Mouse (Mus musculus) brain, adult 2 months (tissue): ENCODE measurements around the gene Qser1.
"Not testable (repeated sequence)": the region's sequence is repeated elsewhere in the genome, so short reads cannot be mapped to it uniquely, and the experiment has no call there.

Source experiments
- DNase-seq: peaks from one replicate; pipeline ENCODE4 v3.0.0; 2011; ENCODE audit warnings: low read depth, low spot score

Qser1 gene

DNA sequence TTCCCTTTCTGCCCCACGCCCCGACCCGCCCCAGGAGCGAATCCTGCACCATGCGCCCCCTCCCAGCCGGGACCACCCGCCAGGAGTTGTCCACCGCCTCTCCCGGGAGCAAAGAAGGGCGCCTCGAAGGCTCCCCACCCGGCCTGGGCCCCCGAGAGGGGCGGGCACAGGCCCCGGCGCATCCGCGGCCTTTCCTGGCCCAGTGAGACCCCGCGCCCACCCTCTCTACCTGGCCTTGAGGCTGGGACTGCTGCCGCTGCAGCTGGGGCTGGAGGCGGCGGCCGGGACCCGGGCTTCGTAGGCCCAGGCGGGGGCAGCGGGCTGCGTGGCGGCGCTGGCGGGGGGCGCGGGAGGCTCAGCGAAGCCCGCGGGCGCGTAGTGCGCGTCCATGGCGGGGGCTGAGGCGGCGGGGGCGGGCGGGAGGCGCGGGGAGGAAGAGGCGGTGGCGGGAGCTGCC lies at the start of gene Qser1:
TSS of gene Qser1 (minus strand) at position 390 of the 457 bp plus-strand sequence.
- no peak for DNase-seq

DNA sequence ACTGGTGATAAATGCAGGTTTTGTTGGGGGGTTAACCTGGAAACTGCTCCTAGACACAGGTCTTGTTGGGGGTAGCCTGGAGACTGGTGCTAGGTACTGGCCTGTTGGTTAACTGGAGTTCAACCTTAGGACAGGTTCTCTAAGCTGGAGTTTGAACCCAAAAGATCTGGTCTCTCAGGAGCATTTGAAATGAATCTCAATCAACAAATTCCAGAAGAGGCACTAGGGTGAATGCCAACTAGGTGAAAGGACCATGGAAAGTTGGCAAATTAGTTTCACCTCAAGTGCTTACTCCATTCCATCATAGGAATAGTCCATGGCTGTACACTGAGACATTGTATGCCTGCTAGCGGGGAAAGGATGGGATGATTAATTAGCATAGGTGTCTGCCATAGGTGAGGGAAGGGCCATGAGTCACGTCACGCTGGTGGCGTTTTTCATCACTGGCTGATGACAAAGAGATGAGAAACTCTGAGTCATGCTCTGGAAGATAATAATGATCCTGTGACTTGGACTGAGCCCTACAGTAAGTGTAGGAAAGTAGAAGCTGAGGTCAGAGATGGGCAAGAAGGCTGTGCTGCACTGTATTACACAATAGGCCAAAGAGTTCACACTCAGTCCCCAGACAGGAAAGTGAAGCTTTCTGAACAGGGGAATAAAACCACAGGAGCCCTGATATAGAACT lies 47.8 kb upstream of the Qser1 start:
- no peak for DNase-seq

DNA sequence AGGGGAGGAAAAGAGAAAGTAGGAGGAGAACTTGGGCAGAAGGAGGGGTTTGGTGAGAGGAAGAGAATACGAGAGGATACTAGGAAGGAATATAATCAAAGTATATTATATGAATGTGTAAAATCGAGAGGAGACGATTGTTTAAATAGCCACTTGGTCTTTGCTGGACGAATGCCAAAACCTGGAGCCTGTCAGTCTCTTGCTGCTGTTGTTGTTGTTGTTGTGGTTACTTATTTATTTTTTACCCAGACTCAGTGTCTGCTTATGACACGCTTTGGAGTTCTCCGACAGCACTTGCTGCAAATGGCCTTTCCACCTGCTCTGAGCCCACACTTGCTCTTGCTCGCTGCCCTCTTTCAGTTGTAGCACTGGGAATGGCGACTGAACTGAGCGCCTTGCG lies 43.9 kb upstream of the Qser1 start:
- no peak for DNase-seq

DNA sequence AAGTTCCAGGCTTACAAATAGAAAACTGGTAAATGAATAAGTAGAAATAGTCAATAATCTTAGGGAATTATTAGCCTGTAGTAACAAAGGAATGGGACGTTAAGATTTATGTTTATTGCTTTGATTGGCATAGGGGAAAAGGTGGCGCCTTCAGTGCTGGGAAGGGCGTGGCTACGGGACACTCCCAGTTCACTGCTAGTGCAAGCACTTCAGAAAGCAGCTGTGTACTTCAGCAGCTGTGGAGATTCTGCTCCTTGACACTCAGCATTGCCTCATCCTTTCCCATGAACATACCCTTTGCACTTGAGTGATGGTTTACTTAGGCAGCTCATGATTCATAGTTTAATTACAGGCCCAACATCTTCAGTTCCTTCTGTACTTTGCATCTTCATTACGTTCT lies 42.5 kb upstream of the Qser1 start:
- DNase-seq: no peak

DNA sequence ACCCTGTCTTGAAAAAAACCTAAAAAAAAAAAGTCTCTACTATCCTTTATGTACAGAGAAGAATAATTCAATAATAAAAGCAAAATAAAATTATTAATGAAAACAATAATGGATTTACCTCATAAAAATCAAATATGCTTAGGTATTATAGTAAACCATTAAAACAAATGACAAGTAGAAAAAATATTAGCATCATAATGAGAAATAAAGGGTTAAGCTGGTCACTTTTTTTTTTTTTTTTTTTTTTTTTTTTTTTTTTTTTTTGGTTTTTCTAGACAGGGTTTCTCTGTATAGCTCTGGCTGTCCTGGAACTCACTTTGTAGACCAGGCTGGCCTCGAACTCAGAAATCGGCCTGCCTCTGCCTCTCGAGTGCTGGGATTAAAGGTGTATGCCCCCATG lies 41.5 kb upstream of the Qser1 start:
- not testable (repeated sequence) for DNase-seq

DNA sequence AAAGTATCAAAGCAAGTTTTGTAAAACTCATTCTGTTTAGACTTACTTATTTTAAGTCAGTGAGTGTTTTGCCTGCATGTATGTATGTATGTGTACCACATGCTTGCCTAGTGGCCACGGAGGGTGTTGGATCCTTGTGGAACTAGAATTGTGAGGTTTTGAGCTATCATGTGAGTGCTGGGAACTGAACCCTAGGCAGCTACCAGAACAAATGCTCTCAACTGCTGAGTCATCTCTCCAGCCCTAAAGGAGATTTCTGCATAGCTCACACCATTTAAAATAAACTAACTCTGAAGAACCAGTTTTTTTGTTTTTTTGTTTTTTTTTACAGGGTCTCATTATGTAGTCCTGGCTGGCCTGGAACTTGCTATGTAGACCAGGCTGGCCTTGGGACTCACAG lies 39.7 kb upstream of the Qser1 start:
- DNase-seq: no peak

DNA sequence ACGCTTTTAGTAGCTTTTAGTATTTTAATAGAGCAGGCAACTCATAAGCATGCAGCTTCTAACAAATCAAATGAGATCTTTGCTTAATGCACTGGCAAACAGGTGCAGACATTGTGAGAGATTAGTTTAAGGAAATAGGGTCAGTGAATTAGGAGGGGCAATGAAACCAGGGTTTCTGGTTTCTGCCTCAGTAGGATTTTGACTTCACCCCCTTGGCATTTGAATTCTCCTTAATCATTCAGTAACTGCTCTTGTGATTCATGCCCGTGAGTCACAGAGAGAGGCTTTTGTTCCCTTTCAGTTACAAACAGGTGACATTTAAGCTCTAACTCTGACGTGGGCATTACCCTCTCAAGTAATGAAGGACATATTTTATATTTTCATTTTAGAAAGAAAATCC lies 39.2 kb upstream of the Qser1 start:
- peak; percentile 47 for DNase-seq

DNA sequence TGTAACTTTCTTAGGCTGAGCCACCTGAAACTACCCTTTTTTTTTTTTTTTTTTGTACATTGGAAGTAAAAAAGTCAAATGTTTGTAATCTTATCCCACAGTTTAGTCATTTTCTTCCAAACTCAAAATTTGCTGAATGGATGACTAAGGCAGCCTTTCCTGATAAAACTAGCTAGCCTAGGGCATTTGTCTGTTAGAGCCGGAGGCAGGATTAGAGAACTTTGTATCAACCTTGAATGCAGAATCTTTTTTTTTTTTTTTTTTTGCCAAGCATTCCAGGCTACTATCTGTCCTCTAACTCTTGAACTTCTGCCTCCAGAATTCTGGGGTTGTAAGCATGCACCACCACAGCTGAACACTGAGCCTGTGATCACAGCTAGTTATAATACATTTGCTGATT lies 38.3 kb upstream of the Qser1 start:
- DNase-seq: no peak

DNA sequence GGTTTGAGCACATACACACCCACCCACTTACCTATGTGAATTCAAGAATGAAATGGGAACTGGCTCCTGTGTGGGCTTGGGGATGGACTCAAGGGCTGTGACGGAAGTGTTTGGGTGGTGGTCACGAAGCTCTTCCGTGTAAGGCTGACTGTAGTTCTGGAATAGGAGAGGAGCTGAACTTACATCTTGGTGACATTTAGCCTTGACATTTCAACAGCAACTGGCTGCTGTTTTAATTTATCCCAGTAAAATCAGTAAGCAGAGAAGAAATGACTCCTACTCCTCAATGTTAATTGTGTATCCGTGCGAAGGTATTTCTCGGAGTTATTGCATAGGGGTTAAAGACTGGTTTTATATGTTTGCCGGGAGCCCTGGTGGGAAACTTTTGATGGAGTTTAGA lies 36.0 kb upstream of the Qser1 start:
- DNase-seq: no peak

DNA sequence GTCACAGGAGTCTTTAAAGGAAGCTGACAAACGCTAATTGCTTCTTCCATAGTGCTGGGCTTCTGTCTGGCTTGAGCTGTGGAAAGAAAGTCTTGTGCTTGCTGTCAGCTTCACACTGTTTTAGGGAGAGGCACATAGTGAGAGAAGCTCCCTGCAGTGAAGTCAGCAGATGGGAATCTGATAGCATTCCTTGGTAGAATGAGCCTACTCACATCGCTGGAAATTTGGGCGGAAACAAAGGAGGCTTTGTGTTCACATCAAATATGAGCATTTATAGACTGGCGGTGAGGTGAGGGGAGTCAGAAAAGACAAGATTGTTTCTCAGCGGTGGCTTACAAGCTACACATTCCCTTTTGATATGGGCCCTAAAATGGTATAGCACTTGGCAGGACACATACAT lies 35.1 kb upstream of the Qser1 start:
- DNase-seq: peak; percentile 17

DNA sequence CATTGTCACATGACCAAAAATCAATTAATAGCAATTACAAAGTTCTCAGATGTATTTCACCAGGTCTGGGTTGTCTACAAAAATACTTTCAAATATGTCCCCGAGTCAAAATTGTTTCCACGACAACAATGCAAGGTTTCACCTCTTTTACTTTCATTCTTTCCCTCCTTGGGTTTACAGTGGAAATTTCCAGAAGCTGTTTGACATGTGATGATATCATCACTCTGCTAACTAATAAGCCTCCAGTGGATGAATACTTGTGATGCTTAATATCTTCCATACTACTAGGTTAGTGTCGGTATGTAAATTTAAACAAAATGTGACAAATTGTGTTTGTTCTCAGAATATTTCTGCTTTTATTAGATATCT lies 33.4 kb upstream of the Qser1 start:
- DNase-seq: no peak

DNA sequence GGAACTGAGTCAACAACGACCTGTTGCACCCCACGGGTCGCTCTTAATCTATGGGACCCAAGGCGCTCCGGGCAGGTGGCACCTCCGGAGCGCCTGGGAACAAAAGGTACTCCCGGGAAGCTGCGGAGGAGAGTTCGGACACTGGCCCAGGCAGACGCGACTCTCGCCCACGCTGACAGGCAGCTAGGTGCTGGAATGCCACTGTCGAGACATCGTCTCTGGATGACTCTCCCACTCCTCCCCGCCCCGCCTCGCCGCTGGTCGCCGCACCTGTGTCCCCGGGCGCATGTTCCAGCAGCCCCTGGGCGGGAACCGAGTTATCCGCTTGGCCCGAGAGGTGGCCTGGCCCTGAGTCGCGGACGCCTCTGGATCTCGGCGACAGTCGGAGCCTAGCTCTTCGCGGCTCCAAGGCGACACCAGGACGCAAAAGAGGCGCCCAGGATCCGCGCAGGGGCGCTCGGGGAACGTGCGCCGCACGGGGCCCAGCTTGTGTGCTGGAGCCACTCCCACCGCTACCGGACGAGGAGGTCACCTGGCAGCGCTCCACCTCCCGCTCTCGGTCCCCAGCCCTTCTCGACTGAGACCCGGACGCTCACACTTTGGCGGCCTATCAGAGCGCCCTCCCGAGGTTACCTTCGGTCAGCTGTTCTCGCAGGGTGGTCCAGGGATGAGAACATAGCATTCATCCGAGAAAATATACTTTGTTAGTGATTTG lies 32.9 kb upstream of the Qser1 start, which contains the start of gene Prrg4:
TSS of gene Prrg4 (minus strand) at position 601 of the 715 bp plus-strand sequence.
- peak; percentile 53 for DNase-seq

DNA sequence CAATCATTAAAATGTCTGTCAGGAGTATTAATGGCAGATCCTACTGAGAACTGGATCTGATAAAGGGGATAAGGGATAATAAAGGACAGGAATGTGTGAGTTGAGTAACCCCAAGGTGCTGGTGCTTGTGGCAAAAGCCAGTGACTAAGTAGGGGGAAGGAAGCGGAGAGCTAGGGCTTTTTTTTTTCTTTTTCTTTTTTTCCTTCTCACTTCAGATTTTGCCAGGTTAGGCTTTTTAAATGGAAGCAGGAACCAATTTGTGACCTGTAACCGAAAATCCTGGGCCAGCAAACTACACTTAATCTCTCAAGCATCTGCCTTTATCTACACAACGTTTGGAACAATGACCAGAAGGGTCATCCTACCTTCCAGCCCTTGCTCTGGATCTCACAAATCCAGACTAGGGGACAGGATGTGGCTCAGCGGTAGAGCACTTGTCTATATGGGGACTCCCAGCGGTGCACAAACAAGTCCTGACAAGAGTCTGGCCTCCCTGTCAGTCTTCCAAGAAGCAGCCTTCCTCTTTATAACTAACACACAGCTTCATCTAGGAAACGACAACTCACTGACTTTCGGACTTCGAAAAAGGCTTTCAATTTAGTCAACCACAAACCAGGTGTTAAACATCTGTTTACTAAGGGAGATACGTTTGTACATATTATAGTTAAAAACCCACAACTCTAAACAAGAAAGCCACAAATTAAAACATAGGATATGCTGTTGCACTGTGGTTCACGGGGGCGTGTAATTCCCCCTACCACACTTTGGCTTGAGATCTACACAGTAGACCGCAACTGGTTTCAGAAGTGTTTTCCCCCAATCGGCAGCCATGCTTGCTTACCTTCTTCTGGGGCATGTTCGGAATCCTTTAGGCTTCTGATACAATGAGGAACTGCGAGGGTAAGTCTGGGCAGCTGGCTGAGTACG lies 31.9 kb upstream of the Qser1 start:
- no peak for DNase-seq

DNA sequence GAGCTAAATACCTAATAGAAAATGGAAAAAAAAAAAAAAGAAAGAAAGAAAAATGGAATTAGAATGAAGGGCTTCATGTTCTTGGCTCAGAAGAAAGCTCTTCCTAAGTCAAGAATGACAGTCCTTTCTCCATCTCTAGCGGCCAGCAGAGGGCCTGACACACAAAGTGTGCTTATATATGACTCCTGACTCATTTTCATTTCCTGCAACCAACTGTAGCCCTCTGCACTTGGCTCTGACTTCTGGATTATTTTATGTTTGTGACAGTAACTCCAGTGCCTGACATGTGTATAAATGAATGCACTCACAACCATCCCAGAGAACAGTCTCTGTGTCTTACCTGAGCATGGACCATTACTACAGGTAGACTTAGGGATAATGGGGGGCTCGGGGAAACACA lies 31.1 kb upstream of the Qser1 start:
- peak; percentile 50 for DNase-seq

DNA sequence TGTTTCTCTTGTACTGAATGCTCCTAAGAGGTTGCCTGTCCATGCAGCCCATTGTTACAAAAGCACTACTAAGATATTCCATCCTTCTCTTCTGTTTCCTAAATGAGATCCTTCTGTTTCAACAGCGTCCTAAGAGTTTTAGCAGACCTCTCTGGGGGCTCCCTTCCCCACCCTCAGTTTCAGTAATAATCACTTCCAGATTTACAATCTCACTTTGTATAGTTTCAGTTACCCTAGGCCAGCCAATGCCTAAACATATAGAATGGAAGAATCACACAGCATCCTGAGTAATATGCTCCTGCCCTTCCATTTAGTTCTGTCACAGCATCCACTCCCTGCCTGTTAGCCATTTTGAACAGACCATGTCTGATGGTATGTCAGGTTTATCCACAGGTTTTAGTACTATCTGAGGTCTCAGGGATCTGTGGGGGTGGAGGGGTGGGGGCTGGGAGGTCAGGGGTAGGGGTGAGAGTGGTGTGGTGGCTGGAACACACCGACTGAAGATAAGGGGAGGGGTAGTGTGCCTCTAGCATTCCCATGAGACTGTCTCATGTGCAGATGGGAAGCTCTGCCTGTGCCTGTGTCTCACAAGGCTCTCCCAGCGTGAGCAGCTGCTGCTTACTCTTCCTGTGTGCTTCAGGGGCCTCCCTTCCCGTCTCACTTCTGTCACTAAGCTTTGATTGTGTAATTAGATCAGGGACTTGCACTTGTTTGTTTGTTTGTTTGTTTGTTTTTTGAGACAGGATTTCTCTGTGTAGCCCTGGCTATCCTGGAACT lies 30.3 kb upstream of the Qser1 start:
- DNase-seq: no peak

DNA sequence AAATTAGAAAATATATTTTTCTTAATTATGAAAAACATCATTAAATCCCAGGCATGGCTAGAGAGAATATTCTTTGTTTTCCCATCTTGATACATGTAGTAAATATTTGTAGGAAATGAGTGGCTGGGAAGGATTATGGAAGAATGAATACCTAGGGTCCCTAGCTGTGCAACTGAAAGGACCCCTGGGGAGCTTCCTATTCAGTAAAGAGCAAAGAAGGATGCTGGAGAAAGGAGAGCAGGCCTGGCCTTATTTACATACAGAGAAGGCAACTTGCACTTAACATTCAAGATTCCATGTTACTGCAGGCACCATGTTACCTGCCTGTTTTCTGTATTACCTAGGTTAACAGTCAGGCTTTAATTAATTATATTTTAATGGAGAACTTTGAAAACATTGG lies 26.0 kb upstream of the Qser1 start:
- no peak for DNase-seq

DNA sequence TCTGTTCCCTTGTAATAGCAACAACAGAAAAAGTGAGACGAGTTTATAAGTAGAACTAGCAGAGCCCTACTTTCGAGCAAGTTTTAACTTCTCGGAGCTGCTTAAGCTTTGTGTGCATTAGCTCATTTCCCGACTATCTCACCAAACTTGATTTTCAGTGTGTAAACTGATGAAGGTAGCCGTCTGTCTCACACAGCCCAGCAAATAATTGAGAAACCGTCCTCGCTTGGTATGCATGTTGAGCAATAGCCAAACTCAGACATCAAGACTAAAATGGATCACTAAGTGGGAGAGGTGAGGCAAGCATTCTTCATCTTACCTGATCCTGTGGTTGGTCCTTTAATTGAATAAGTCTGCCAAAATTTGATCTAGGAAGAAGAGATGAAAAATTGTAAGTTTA lies 25.2 kb upstream of the Qser1 start:
- DNase-seq: no peak

DNA sequence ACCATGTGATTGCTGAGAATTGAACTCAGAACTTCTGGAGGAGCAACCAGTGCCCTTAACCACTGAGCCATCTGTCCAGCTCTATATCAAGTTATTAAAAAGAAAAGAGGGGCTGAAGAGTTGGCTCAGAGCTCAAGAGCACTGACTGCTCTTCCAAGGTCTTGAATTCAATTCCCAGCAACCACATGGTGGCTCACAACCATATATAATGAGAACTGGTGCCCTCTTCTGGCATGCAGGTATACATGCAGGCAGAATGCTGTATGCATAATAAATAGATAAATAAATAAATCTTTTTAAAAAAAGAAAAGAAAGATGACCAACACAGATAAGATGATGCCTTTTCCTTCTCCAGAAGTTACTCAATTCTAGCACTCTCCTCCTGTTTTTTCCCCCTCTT lies 24.4 kb upstream of the Qser1 start:
- no peak for DNase-seq

DNA sequence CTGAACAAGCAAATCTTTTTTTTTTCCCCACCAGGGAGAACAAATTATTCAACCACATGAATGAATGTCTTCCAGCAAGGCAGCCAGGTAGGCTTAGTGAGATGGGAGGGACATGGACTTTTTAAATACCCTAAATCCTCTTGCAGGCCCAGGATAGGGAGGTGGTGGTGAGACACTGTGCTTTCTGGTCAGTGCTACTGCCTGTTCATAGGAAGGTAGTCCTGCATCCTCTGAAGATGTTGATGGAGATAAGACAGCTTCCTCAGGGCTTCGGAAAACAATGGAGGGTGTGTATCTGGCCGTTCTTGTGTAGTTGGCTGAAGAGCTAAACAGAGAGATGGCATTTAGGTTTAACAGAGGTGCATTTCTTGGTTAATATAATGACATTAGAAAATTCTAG lies 15.9 kb upstream of the Qser1 start:
- DNase-seq: no peak

DNA sequence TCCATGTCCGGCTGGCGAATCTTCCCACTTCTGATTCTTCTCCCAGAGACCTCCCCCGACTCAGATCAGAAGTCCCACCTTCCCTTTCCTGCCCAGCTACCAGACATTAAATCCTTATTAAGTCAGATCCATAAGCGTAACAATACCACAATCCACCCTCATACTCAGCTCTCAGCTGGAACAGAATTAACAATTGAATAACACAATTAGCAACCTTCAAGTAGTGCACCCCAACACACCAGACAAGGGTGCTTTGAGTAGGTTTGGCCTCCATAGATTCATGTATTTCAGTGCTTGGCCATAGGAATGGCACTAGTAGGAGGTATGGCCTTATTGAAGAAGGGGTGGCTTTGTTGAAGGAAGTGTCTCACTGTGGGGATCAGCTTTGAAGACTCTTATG lies 9.6 kb upstream of the Qser1 start:
- DNase-seq: no peak

DNA sequence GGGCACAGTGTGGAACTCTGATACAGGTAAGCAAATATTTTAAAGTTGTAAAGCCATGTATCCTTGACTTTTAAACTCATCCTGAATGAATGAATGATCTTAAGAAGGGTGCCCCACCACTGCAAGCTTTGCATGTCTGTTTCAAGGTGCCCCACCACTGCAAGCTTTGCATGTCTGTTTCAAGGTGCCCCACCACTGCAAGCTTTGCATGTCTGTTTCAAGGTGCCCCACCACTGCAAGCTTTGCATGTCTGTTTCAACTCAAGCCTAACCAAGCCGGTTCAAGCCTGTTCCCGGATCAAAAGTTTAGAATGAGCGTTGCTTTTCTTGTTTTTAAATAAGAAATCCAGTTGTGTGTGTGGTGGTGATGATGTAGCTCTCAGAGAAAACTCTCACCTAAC lies 2.2 kb upstream of the Qser1 start:
- not testable (repeated sequence) for DNase-seq
